8 mouse cellular contexts compared by ENCODE assay signal in the genomic region with DNA sequence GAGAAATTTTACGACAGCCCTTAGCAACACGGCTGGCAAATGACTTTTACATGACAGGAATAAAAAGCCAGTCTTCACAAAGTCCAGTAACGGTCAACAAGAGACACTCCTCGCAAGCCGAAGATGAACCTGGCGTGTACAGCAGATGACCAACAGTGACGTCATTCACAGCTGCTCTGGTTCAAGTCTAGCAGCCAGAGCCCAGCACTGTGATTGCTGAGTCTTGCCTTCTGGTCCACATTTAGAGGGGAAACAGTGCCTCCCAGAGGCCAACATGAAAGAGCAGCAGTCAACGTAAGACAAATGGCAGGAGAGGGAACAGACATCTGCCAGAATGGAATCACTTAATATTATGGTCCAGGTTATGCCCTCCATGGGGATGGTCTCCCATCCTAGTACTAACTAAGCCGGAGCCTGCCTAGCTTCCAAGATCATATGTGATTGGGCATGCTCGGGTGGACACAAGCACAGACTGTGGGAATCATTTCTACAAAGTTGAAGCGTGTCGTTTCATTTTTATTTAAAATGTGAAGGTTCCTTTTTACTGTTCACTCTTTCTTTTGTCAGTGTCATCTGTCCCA. TPM values are rescaled to one million over a fixed set of nuclear protein-coding genes. Genes with fewer than 3 reads are reported as not detected.
DNase-seq lines count a peak whose midpoint lies in the region; ATAC-seq and TF ChIP-seq lines count a peak whose summit lies in the region.

No protein-coding gene starts in this region.

- WGBS in limb, embryonic 14.5 days = 54% methylated on average over 12 of the region's 12 CpGs
- WGBS in stomach, embryonic 16.5 days = 56% methylated on average over 12 of the region's 12 CpGs

- no peak overlapping the region for H3K4me2 ChIP-seq in limb, embryonic 14.5 days (replicated peaks; ENCODE audit: low read depth, low read length, severe bottlenecking)
- no peak overlapping the region for H3K4me2 ChIP-seq in stomach, embryonic 16.5 days (ENCODE audit: low read depth, low read length)

- H3K27me3 ChIP-seq in limb, embryonic 14.5 days (ENCODE audit: control insufficient read depth, insufficient read depth, low read length) = no peaks in the 10 kb centered on the region
- H3K27me3 ChIP-seq in stomach, embryonic 16.5 days (ENCODE audit: control insufficient read depth, insufficient read depth, low read length) = no peaks in the 10 kb centered on the region

- H3K4me1 ChIP-seq in limb, embryonic 14.5 days (ENCODE audit: control insufficient read depth, insufficient read depth, low read length) = no peaks in the 10 kb centered on the region
- H3K4me1 ChIP-seq in stomach, embryonic 16.5 days (ENCODE audit: control insufficient read depth, insufficient read depth, low read length) = peaks cover under 1% of the 10 kb centered on the region; the same call in 1 of the 2 replicates

- no peak overlapping the region for H3K9ac ChIP-seq in limb, embryonic 14.5 days (ENCODE audit: low read depth, low read length, severe bottlenecking)
- no peak overlapping the region for H3K9ac ChIP-seq in stomach, embryonic 16.5 days (ENCODE audit: low read length)

- ATAC-seq in limb, embryonic 14.5 days (ENCODE audit: low FRiP score, low read depth) = peak; percentile 73
- peak; percentile 95 for ATAC-seq in monocyte, adult 5-6 weeks (replicated peaks; ENCODE audit: insufficient number of reproducible peaks, low FRiP score, low TSS enrichment, poor library complexity, severe bottlenecking)
- ATAC-seq in stomach, embryonic 16.5 days (ENCODE audit: insufficient read depth, low FRiP score) = peak; percentile 53; the same call in 1 of the 2 replicates

- no peak overlapping the region for H3K4me3 ChIP-seq in limb, embryonic 14.5 days (replicated peaks; ENCODE audit: low read length)
- H3K4me3 ChIP-seq in stomach, embryonic 16.5 days (replicated peaks; ENCODE audit: low read length) = no peak overlapping the region

- H3K36me3 ChIP-seq in limb, embryonic 14.5 days (ENCODE audit: control insufficient read depth, insufficient read depth, low read length) = no peaks in the 10 kb centered on the region
- H3K36me3 ChIP-seq in stomach, embryonic 16.5 days (ENCODE audit: control insufficient read depth, insufficient read depth, low read length) = no peaks in the 10 kb centered on the region

- H3K9me3 ChIP-seq in limb, embryonic 14.5 days (ENCODE audit: control insufficient read depth, low read length) = no peaks in the 10 kb centered on the region
- H3K9me3 ChIP-seq in stomach, embryonic 16.5 days (replicated peaks; ENCODE audit: control insufficient read depth, low read length) = no peaks in the 10 kb centered on the region

- DNase-seq in 3T3-L1 (ENCODE audit: low read depth, low spot score) = peak; percentile 89
- DNase-seq in adrenal gland, adult (ENCODE audit: inconsistent age in 2 of 2, low spot score in 1 of 2) = peak; percentile 79 to 92
- DNase-seq in embryo, embryonic 11.5 days (ENCODE audit: low read depth, low spot score) = peak; percentile 57
- peak; percentile 74 to 79 for DNase-seq in heart, adult 9 months (ENCODE audit: low spot score in 2 of 2)
- DNase-seq in kidney, adult 8-10 months = peak; percentile 60 to 69
- peak; percentile 74 for DNase-seq in limb, embryonic 14.5 days (ENCODE audit: low spot score)

- no peak overlapping the region for H3K27ac ChIP-seq in limb, embryonic 14.5 days (replicated peaks; ENCODE audit: low read depth, low read length)
- H3K27ac ChIP-seq in stomach, embryonic 16.5 days (ENCODE audit: low read length) = no peak overlapping the region

- TF ChIP-seq POLR2A in limb, embryonic 14.5 days (IDR thresholded peaks at IDR 0.05; ENCODE audit: borderline replicate concordance, extremely low read depth, insufficient read depth, insufficient read length) = no peak

RNA-seq across cellular contexts. Expression of gene Uso1, which starts 19.8 kb away (rescaled TPM):
- polyA plus RNA-seq in limb, embryonic 14.5 days (2012; rRNA removed) = 42.9 and 54.6 TPM in 2 replicates
- 42.0 and 43.0 TPM in 2 replicates for polyA plus RNA-seq in limb, embryonic 14.5 days (2014; fragmentation: Nextera tagmentation; extraction: Ambion mirVana)
- total RNA-seq in monocyte, adult 5-6 weeks (2017) = 16.5 to 45.5 TPM (median 28.5 TPM) in 3 replicates
- 46.8 and 50.7 TPM in 2 replicates for polyA plus RNA-seq in stomach, embryonic 16.5 days (2015; fragmentation: Nextera tagmentation; extraction: Ambion mirVana)

RNA-seq across cellular contexts. Expression of gene G3bp2, which starts 34.4 kb away (rescaled TPM):
- 54.0 and 62.3 TPM in 2 replicates for polyA plus RNA-seq in limb, embryonic 14.5 days (2012; rRNA removed)
- 145 and 147 TPM in 2 replicates for polyA plus RNA-seq in limb, embryonic 14.5 days (2014; fragmentation: Nextera tagmentation; extraction: Ambion mirVana)
- total RNA-seq in monocyte, adult 5-6 weeks (2017) = 133 to 155 TPM (median 141 TPM) in 3 replicates
- polyA plus RNA-seq in stomach, embryonic 16.5 days (2015; fragmentation: Nextera tagmentation; extraction: Ambion mirVana) = 141 and 146 TPM in 2 replicates
